Comparison of ENCODE assay signal across 8 mouse cellular contexts in genomic region chr1:34167151-34168057, GRCm38 (mm10).
DNase-seq lines count a peak whose midpoint lies in the region; ATAC-seq lines count a peak whose summit lies in the region.

No protein-coding gene starts in this region.

- 75% methylated on average over 19 of the region's 19 CpGs for WGBS in midbrain, embryonic 14.5 days
- WGBS in midbrain, embryonic 10.5 days, result 93% methylated on average over 19 of the region's 19 CpGs
- 35% methylated on average over 19 of the region's 19 CpGs for WGBS in heart, embryonic 13.5 days

- H3K4me2 ChIP-seq in midbrain, embryonic 14.5 days (ENCODE audit: low read length), result no peak overlapping the region
- peak overlapping the region; percentile 8 for H3K4me2 ChIP-seq in heart, embryonic 13.5 days

- no peak overlapping the region for H3K9ac ChIP-seq in midbrain, embryonic 14.5 days (replicated peaks; ENCODE audit: low read length)
- H3K9ac ChIP-seq in heart, embryonic 13.5 days, result no peak overlapping the region

- no peak overlapping the region for H3K27ac ChIP-seq in midbrain, embryonic 14.5 days (replicated peaks; ENCODE audit: low read depth, low read length)
- no peak overlapping the region for H3K27ac ChIP-seq in midbrain, embryonic 10.5 days (replicated peaks)
- peak overlapping the region; percentile 79 for H3K27ac ChIP-seq in heart, embryonic 13.5 days (replicated peaks)

- no peak overlapping the region for H3K4me3 ChIP-seq in midbrain, embryonic 14.5 days (replicated peaks; ENCODE audit: low read depth, low read length)
- H3K4me3 ChIP-seq in midbrain, embryonic 10.5 days, result no peak overlapping the region
- no peak overlapping the region for H3K4me3 ChIP-seq in heart, embryonic 13.5 days

- H3K36me3 ChIP-seq in midbrain, embryonic 14.5 days (ENCODE audit: control insufficient read depth, insufficient read depth, low read length), result peaks cover 70% of the 10 kb centered on the region
- peaks cover 78% of the 10 kb centered on the region for H3K36me3 ChIP-seq in midbrain, embryonic 10.5 days
- peaks cover 73% of the 10 kb centered on the region for H3K36me3 ChIP-seq in heart, embryonic 13.5 days

- H3K27me3 ChIP-seq in midbrain, embryonic 14.5 days (ENCODE audit: control insufficient read depth, insufficient read depth, low read length), result no peaks in the 10 kb centered on the region
- H3K27me3 ChIP-seq in midbrain, embryonic 10.5 days (ENCODE audit: low read depth, poor library complexity, severe bottlenecking), result no peaks in the 10 kb centered on the region
- H3K27me3 ChIP-seq in heart, embryonic 13.5 days (replicated peaks), result no peaks in the 10 kb centered on the region

- DNase-seq in cerebellum, postnatal 10 days, result peak; percentile 66 to 69
- no peak for DNase-seq in cerebellum, postnatal 4 days (ENCODE audit: low spot score in 2 of 2)
- peak; percentile 66 for DNase-seq in midbrain, embryonic 14.5 days
- no peak for DNase-seq in midbrain, embryonic 10.5 days (ENCODE audit: low spot score)
- DNase-seq in lung, postnatal 10 days, result peak; percentile 42
- no peak for DNase-seq in c-Kit-positive CD71-positive TER-119-positive erythroid progenitor cells, embryonic 14.5 days (ENCODE audit: low spot score)
- no peak for DNase-seq in spleen, adult 18-20 months

- H3K4me1 ChIP-seq in midbrain, embryonic 14.5 days (ENCODE audit: control insufficient read depth, insufficient read depth, low read length), result no peaks in the 10 kb centered on the region
- H3K4me1 ChIP-seq in midbrain, embryonic 10.5 days, result no peaks in the 10 kb centered on the region
- H3K4me1 ChIP-seq in heart, embryonic 13.5 days, result peaks cover 15% of the 10 kb centered on the region

- no peaks in the 10 kb centered on the region for H3K9me3 ChIP-seq in midbrain, embryonic 14.5 days (ENCODE audit: control insufficient read depth, low read length)
- H3K9me3 ChIP-seq in midbrain, embryonic 10.5 days (replicated peaks), result no peaks in the 10 kb centered on the region
- no peaks in the 10 kb centered on the region; the same call in 1 of the 2 replicates for H3K9me3 ChIP-seq in heart, embryonic 13.5 days

- ATAC-seq in midbrain, embryonic 14.5 days (ENCODE audit: low FRiP score, low TSS enrichment), result no peak
- ATAC-seq in heart, embryonic 13.5 days (ENCODE audit: extremely low read depth, insufficient number of reproducible peaks, low FRiP score, low TSS enrichment), result no peak

Comparison
In these comparisons a context has a peak if more than half of its experiments do, and no peak if none do; other contexts are left out.
1. DNase-seq: peak in cerebellum, postnatal 10 days (2 of 2), midbrain, embryonic 14.5 days (single experiment) and lung, postnatal 10 days (single experiment); none in cerebellum, postnatal 4 days (0 of 2), midbrain, embryonic 10.5 days (single experiment), c-Kit-positive CD71-positive TER-119-positive erythroid progenitor cells, embryonic 14.5 days (single experiment) and spleen, adult 18-20 months (0 of 2).